Mouse (Mus musculus) lung, adult 2 months (tissue): ENCODE measurements at regions not wholly inside any gene's neighbourhood (a gene's known extent, or its start where the extent isn't known, plus 50 kb on each side); places are given as distances from the start of the nearest gene placed in this dataset.

Source experiments
- CTCF ChIP-seq: fragments of 200-500 bp; IDR thresholded peaks from 2 replicates; pipeline ENCODE4 v1.5.1; 2011; ENCODE audit warnings: mild to moderate bottlenecking, low read length, control low read depth; ENCODE audit not compliant: insufficient read depth
- POLR2A ChIP-seq: fragments of 200-500 bp; IDR thresholded peaks from 2 replicates; pipeline ENCODE4 v1.6.1; 2011; ENCODE audit warnings: low read depth, mild to moderate bottlenecking, control low read depth, low read length, borderline replicate concordance; ENCODE audit errors: extremely low read depth

- no peak for TF ChIP-seq CTCF
- TF ChIP-seq POLR2A, result no peak
Measured at GRCm38 (mm10) chr13:110574764-110575471, 180.1 kb downstream of the Plk2 start.
